Mouse (Mus musculus): Measurements from ENCODE around the gene Ints12. TPM values are rescaled to one million over a fixed set of nuclear protein-coding genes. Genes with fewer than 3 reads are reported as not detected.
A peak's percentile ranks its signal among the peaks of the same experiment; 100 is the strongest.

The Ints12 gene
- total RNA-seq, 2 experiments from 2014 or later, result 13.1 to 15.5 TPM

- DNase-seq (ENCODE audit: extremely low spot score in 1 of 2, low spot score in 2 of 2), result no peak
- Histone ChIP-seq H3K4me3 (no peak overlapping the region), H3K27ac (no peak overlapping the region)
- intact Hi-C loops (cut with DNase I), result no loop called here
- no peak for TF ChIP-seq CTCF (IDR thresholded peaks at IDR 0.05)
These were observed 6.7 kb downstream of the Ints12 start for GRCm38 (mm10) chr3:133098336-133098735.

GRCm38 (mm10) chr3:133098909-133099308 lies 7.3 kb downstream of the Ints12 start:
- DNase-seq (ENCODE audit: extremely low spot score in 1 of 2, low spot score in 2 of 2), result no peak
- Histone ChIP-seq H3K4me3 (no peak overlapping the region), H3K27ac (no peak overlapping the region)
- intact Hi-C loops (cut with DNase I), result no loop called here
- no peak for TF ChIP-seq CTCF (IDR thresholded peaks at IDR 0.05)

GRCm38 (mm10) chr3:133103768-133104167 lies 12.1 kb downstream of the Ints12 start:
- Histone ChIP-seq H3K4me3 (no peak overlapping the region), H3K27ac (no peak overlapping the region)
- no peak for TF ChIP-seq CTCF (IDR thresholded peaks at IDR 0.05)
- intact Hi-C loops (cut with DNase I), result no loop called here
- no peak for DNase-seq (ENCODE audit: extremely low spot score in 1 of 2, low spot score in 2 of 2)

GRCm38 (mm10) chr3:133104436-133104835 lies 12.8 kb downstream of the Ints12 start:
- H3K27ac ChIP-seq, result no peak overlapping the region
- TF ChIP-seq CTCF (IDR thresholded peaks at IDR 0.05), result no peak
- no peak for DNase-seq (ENCODE audit: extremely low spot score in 1 of 2, low spot score in 2 of 2)
- H3K4me3 ChIP-seq, result no peak overlapping the region
- intact Hi-C loops (cut with DNase I), result no loop called here

- intact Hi-C loops (cut with DNase I), result no loop called here
- no peak for DNase-seq (ENCODE audit: extremely low spot score in 1 of 2, low spot score in 2 of 2)
- TF ChIP-seq CTCF (IDR thresholded peaks at IDR 0.05), result no peak
- Histone ChIP-seq H3K4me3 (no peak overlapping the region), H3K27ac (no peak overlapping the region)
These were observed 17.1 kb downstream of the Ints12 start for GRCm38 (mm10) chr3:133108731-133109130.

- Histone ChIP-seq H3K4me3 (no peak overlapping the region), H3K27ac (no peak overlapping the region)
- no peak for DNase-seq (ENCODE audit: extremely low spot score in 1 of 2, low spot score in 2 of 2)
- TF ChIP-seq CTCF (IDR thresholded peaks at IDR 0.05), result no peak
- intact Hi-C loops (cut with DNase I), result loop anchor here (10.0 kb wide), 1 partner anchor 1515 kb away; no protein-coding TSS in a partner anchor
These were observed 18.2 kb downstream of the Ints12 start for GRCm38 (mm10) chr3:133109844-133110243.

GRCm38 (mm10) chr3:133111741-133112140 lies 20.1 kb downstream of the Ints12 start:
- Histone ChIP-seq H3K4me3 (no peak overlapping the region), H3K27ac (no peak overlapping the region)
- intact Hi-C loops (cut with DNase I), result loop anchor here (1.0 to 10.0 kb wide), 2 partner anchors 161 to 1513 kb away; no protein-coding TSS in a partner anchor
- peak in 1 of 2 experiments; percentile 17 for DNase-seq (ENCODE audit: extremely low spot score in 1 of 2, low spot score in 2 of 2)
- peak; percentile 54 for TF ChIP-seq CTCF (IDR thresholded peaks at IDR 0.05)

- H3K4me3 ChIP-seq, result no peak overlapping the region
- no peak for DNase-seq (ENCODE audit: extremely low spot score in 1 of 2, low spot score in 2 of 2)
- no peak for TF ChIP-seq CTCF (IDR thresholded peaks at IDR 0.05)
- intact Hi-C loops (cut with DNase I), result loop anchor here (10.0 kb wide), 1 partner anchor 1512 kb away; no protein-coding TSS in a partner anchor
- no peak overlapping the region for H3K27ac ChIP-seq
These were observed 21.6 kb downstream of the Ints12 start for GRCm38 (mm10) chr3:133113281-133113680.

GRCm38 (mm10) chr3:133131372-133131771 lies 39.7 kb downstream of the Ints12 start:
- Histone ChIP-seq H3K27ac (no peak overlapping the region), H3K4me3 (no peak overlapping the region)
- TF ChIP-seq CTCF (IDR thresholded peaks at IDR 0.05), result no peak
- DNase-seq (ENCODE audit: extremely low spot score in 1 of 2, low spot score in 2 of 2), result no peak
- intact Hi-C loops (cut with DNase I), result loop anchor here (5.0 kb wide), 2 partner anchors 61 to 141 kb away; no protein-coding TSS in a partner anchor

GRCm38 (mm10) chr3:133132611-133133010 lies 41.0 kb downstream of the Ints12 start:
- intact Hi-C loops (cut with DNase I), result loop anchor here (5.0 kb wide), 2 partner anchors 60 to 140 kb away; no protein-coding TSS in a partner anchor
- TF ChIP-seq CTCF (IDR thresholded peaks at IDR 0.05), result peak; percentile 42
- no peak overlapping the region for H3K27ac ChIP-seq
- H3K4me3 ChIP-seq, result no peak overlapping the region
- DNase-seq (ENCODE audit: extremely low spot score in 1 of 2, low spot score in 2 of 2), result no peak

GRCm38 (mm10) chr3:133141877-133142276 lies 50.2 kb downstream of the Ints12 start:
- no peak overlapping the region for H3K27ac ChIP-seq
- TF ChIP-seq CTCF (IDR thresholded peaks at IDR 0.05), result no peak
- DNase-seq (ENCODE audit: extremely low spot score in 1 of 2, low spot score in 2 of 2), result no peak
- intact Hi-C loops (cut with DNase I), result no loop called here
- H3K4me3 ChIP-seq, result no peak overlapping the region

GRCm38 (mm10) chr3:133144511-133145147 lies 53.0 kb downstream of the Ints12 start:
- H3K27ac ChIP-seq, result no peak overlapping the region
- intact Hi-C loops (cut with DNase I), result no loop called here
- no peak for TF ChIP-seq CTCF (IDR thresholded peaks at IDR 0.05)
- DNase-seq (ENCODE audit: extremely low spot score in 1 of 2, low spot score in 2 of 2), result no peak
- no peak overlapping the region for H3K4me3 ChIP-seq

GRCm38 (mm10) chr3:133151629-133152028 lies 60.0 kb downstream of the Ints12 start:
- no peak for TF ChIP-seq CTCF (IDR thresholded peaks at IDR 0.05)
- Histone ChIP-seq H3K27ac (no peak overlapping the region), H3K4me3 (no peak overlapping the region)
- no peak for DNase-seq (ENCODE audit: extremely low spot score in 1 of 2, low spot score in 2 of 2)
- intact Hi-C loops (cut with DNase I), result no loop called here

All from left cerebral cortex, adult 2 months (tissue).